Mouse (Mus musculus) common myeloid progenitor, adult 5-6 weeks (primary cell): ENCODE results near the gene Dgki. TPM values are rescaled to one million over a fixed set of nuclear protein-coding genes. Genes with fewer than 3 reads are reported as not detected.

Experiments used
- ATAC-seq: replicated peaks from 2 replicates; pipeline ENCODE4 v1.8.0; 2016; ENCODE audit warnings: low read depth, mild to moderate bottlenecking, moderate TSS enrichment, inconsistent platforms; ENCODE audit not compliant: poor library complexity, severe bottlenecking
- total RNA-seq: library from RNA; stranded (forward); fragments of 200-1000, 187-1606 nt; gene quantifications from 2 replicates; pipeline ENCODE4 v1.2.3, GENCODE M21; 2017

The Dgki gene
- total RNA-seq, 1 experiment from 2014 or later, result 0.27 TPM

- ATAC-seq, result no peak
Observed at GRCm38 (mm10) chr6:36890776-36891175, 409.2 kb downstream of the Dgki start.

DNA sequence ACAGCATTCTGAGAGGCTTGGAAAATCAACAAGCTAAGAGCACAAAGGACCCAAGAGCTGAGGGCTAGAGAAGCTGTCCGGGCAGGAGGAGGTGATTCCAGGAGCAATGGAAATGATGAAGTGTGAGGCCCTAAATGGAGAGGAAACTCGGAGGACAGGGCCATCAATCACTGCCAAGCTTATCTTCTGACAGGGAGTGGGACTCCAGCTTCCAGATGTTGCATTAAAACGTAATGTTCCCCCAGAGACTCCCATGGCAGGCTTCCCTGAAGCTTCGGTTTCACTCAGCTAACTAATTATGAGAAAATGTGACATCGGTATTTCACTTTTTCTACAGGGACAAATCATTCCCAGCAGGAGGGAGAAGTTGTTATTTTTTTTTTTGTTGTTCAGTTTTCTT, 409.7 kb downstream of the Dgki start:
- ATAC-seq, result no peak

GRCm38 (mm10) chr6:36881309-36881708, 418.7 kb downstream of the Dgki start:
- ATAC-seq, result no peak

DNA sequence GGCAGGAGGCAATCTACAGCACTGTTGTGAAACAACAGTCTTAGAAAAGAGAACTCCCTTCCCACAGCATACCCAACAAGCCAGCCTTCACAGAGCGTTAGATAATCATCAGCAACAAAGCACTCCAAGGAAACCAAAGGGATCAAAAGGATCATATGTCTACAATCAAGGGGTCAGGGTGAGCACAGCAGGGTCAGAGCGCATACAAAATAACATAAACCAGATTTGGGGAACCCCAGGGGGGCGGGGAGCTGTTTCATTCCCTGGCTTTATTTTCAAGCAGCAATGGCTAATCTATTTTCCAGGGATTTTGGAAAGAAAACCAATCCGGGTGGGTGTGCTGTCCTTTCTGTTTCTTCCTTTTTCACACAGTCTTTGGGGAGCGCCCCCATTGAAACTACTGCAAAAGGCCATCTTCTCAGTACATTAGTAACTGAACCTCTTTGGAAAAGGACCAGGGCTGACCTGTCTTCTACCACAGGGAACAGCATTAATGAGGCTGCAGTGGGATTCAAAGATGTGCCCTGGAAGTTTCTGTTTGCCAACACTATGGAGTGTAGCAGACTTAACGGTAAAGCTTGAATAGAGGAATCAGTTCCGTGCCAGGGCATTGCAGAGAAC, 419.2 kb downstream of the Dgki start:
- ATAC-seq, result no peak

GRCm38 (mm10) chr6:36877399-36877798, 422.6 kb downstream of the Dgki start:
- ATAC-seq, result no peak

DNA sequence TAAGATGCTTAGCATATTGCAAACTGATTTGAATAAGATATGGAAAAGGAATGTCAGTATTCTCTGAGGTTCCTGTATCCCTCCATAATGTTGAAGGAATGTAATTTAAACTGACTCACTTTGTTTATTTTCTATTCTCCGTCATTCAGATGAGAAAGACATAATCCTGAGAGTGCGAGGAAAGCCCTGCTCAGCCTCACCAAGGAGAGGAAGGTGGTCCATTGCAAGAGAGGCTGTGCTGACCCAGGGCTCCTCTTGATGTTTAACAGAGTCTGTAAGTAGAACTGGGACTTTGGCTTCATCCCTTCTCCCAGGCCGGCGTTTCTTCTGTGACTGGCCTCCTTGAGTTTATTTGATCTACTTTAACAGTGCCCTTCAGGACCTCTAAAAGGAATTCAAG, 423.6 kb downstream of the Dgki start:
- ATAC-seq, result no peak

- ATAC-seq, result no peak
Observed at GRCm38 (mm10) chr6:36875926-36876325, 424.1 kb downstream of the Dgki start.

DNA sequence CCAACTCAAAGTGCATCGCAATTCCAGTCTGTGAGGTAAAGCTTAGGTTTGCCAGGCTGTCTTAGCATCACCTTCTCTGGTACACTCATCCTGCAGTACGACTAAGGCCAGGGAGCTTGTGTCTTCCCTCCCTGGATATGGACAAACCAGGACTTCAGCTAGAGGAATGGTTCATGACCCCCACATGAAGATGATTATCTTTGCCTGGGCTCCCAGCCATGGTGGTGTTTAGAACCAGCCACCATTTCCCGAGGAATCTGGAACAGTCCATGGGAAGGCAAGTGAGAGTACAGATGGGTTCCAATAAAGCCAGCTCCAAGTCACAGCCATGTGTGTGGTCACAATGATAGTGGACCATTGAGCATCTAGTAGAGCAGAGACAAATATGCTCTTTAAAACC, 427.1 kb downstream of the Dgki start:
- no peak for ATAC-seq

GRCm38 (mm10) chr6:36868217-36868616, 431.8 kb downstream of the Dgki start:
- ATAC-seq, result no peak

DNA sequence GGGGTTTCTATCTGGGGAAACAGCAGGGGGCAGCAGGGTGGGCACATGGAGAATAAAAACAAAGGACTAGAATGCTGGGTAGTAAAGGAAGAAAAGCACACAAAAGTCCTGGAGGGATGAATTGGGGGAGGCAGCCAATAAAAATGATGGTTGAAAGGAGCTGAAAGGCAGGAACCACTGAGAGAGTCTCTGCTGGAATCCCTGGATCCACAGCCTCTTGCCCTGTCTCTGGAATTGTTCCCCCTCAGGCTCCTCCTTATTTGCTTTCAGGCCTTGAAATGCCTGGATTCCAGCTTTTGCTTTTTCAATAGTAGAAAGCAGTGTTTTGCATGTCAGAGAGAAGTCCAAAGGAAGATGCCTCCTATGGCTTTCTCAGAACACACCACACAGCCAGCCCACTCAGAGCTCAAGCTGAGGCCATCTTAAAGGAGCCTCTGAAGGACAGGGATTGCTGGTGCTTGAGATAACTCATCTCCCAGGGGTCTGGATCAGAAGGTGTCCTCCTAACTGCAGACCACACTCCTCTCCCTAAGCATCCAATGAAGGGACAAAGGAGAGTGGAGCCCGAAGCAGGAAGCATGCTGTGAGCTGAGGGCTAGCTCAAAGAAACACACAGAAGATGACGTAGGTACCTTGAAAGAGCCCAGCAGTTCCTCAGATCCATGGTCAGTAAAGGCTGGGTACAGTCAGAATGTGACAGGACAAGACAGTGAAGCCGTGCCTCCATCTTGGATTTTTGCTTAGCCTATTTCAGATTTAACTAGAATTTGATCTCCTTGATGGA, 441.5 kb downstream of the Dgki start:
- no peak for ATAC-seq

DNA sequence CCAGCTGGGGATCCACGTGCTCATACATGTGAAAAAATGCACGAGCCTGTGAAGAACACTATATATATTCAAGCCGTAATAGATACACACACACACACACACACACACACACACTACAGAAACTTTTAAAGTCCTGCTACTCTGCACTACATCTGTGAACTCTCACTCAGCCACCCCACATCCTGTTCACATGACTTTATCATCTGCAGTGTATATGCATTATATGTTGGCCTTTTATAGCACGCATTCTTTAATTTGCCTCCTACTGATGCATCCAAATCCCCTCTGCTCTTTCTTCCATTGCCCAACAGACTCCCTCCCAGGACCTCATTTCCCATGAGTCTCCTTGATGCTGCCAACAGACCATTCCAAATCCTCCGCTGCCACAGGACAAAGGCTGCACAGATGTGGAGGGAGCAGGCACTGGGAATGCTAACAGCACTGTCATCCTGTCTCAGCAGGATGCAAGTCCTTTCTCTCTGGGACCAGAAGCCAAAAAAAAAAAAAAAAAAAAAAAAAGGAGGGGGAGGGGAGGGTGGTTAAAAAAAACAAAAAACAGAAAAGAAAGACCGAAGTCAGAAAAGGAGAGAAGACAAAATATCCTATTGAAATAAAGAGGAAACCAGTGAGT, 442.2 kb downstream of the Dgki start:
- no peak for ATAC-seq

- no peak for ATAC-seq
Observed at GRCm38 (mm10) chr6:36850422-36851129, 449.4 kb downstream of the Dgki start.

DNA sequence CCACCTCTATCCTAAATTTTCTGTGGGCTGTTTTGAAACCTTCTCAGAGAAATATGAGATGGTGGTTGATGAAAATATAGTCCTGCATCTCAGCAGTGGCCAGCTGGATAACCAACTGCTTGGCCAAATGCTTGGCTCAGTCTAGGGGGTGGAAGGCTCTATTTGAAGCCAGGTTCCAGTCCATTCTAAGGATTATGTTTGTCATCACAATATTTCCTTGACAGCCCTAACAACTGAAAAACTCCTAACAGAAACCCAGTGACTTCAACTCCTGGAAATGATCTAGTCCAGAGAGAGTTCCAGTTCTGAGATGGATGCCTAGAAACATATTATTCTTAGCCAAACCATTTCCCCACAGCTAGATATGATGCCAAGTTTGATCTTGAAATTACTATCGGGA, 454.7 kb downstream of the Dgki start:
- ATAC-seq, result no peak

DNA sequence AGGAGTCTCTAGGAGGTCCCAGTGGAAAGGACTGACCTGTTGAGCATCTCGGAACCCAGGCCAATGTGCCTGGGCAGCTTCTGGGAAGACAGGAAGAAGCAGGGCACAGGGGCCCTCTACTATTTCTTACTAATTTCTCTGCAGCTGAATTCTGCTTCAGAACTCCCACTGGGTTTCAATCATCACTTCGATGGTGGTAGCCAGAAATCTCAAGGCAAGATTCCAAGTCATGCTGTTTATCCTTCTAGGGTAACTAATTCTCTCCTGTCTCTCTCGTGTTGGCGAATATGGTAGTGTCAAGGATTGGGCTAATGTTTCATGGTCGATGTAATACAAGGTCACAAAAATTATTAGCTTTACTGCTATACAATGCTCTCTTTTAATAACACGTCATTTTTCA, 455.7 kb downstream of the Dgki start:
- ATAC-seq, result no peak

DNA sequence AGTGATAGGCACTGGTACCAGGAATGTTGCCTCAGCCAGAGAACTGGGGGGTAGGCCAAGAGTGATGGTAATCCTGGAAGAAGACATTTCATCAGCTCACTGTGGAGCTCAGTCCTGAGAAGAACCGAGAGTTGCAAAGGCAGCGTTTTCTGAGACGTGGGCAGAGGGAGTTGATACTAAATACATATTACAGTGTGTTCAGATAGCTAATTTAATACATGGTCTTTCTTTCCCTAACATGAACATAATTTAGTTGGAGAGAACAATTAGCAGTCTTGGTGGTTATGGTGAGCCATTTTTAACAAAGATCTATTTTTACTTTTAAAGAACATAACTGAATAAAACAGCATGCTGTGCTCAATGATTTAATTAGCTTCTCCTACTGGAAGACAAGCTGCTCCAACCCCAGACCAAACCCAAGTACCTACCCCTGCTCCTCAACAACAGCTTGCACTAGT, 456.9 kb downstream of the Dgki start:
- no peak for ATAC-seq

- no peak for ATAC-seq
Observed at GRCm38 (mm10) chr6:36842101-36842922, 457.7 kb downstream of the Dgki start.

- ATAC-seq, result no peak
Observed at GRCm38 (mm10) chr6:36841701-36842100, 458.3 kb downstream of the Dgki start.

- ATAC-seq, result no peak
Observed at GRCm38 (mm10) chr6:36841174-36841573, 458.8 kb downstream of the Dgki start.

DNA sequence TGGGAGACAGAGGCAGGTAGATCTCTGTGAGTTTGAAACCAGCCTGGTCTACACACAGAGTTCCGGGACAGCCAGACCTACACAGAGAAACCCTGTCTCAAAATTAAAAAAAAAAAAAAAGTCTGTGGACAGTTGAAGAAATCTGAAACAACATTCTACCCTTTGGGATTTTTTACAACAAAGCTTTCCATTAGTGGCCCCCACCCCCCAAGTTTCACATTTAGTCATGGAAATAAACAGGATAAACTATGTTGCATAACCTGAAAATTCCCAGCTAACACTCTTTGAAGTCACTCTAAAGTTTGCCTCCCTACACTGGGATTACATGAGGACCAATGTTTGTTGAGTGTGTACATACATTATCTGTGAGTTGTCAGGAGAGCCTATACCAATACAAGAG, 461.2 kb downstream of the Dgki start:
- no peak for ATAC-seq

DNA sequence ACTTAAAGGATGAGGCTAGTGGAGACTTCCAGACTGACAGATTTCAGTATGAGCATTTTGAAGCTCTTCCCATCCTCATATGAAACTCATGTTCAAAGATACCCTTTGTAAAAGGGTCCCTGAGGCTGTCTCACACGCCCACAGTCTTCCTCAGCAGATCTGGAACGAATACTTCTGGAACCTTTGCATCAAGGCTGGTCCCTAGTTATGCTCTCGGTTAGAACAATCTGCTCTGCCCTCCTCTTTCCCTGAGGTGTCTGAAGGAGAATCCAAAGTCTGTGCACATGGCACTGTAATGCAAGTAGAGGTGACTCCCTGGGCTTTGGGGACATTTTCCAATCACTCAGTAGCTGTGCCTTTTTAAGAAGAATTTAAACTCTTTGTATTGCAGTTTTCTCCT, 464.6 kb downstream of the Dgki start:
- no peak for ATAC-seq
